Mouse (Mus musculus): ENCODE measurements around the gene Pcdh15. TPM values are rescaled to one million over a fixed set of nuclear protein-coding genes. Genes with fewer than 3 reads are reported as not detected.
A peak's percentile ranks its signal among the peaks of the same experiment; 100 is the strongest.

The Pcdh15 gene
- polyA plus RNA-seq, 1 experiment = not detected

DNA sequence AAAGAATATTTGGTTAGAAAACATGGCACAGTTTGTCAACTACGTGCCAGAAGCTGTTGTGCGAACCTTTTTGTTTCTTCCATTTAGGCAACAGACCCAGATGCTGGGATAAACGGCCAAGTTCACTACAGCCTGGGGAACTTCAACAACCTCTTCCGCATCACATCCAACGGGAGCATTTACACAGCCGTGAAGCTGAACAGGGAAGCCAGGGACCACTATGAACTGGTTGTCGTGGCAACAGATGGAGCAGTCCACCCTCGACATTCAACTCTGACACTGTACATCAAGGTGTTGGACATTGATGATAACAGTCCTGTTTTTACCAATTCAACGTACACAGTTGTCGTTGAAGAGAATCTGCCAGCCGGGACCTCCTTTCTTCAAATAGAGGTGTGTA, 1350.9 kb downstream of the Pcdh15 start:
- Histone ChIP-seq H3K4me1 (ENCODE audit: control insufficient read depth, insufficient read depth, low read length) (no peaks in the 10 kb centered on the region), H3K36me3 (ENCODE audit: control insufficient read depth, insufficient read depth, low read length, poor library complexity, severe bottlenecking) (no peaks in the 10 kb centered on the region), H3K27me3 (ENCODE audit: control insufficient read depth, insufficient read depth, low read length, poor library complexity, severe bottlenecking) (no peaks in the 10 kb centered on the region), H3K27ac (ENCODE audit: insufficient read depth, low read length) (no peak overlapping the region), H3K4me3 (ENCODE audit: low read depth, low read length) (no peak overlapping the region), H3K9me3 (replicated peaks; ENCODE audit: control insufficient read depth, insufficient read depth, low read length, poor library complexity, severe bottlenecking) (no peaks in the 10 kb centered on the region), H3K9ac (ENCODE audit: low read depth, poor library complexity, severe bottlenecking) (no peak overlapping the region)
- no peak for TF ChIP-seq POLR2A (IDR thresholded peaks at IDR 0.05; ENCODE audit: insufficient read depth, low read length)
- TF ChIP-seq CTCF (IDR thresholded peaks at IDR 0.05; ENCODE audit: low read depth, low read length) = no peak
- no peak for TF ChIP-seq EP300 (IDR thresholded peaks at IDR 0.05; ENCODE audit: insufficient read depth, low read depth, low read length)

DNA sequence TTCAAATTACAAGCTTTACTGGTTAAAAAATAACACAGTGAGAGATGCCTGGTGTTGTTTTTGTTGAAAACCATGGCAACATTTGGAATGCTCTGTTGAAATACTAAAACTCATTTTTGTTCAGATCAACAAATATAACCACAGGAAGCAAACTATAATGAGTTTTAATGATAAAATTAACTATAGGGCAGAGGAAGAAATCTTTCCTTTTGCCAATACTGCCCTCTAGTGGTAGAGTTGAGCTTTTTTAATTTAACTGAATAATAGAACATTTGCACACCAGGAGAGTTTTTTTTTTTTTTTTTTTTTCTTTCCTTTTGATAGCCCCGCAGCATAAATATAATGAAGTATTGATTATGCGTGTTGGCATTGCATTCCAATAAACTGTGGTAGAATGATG, 1364.8 kb downstream of the Pcdh15 start:
- no peaks in the 10 kb centered on the region for H3K4me1 ChIP-seq (ENCODE audit: control insufficient read depth, insufficient read depth, low read length)
- H3K36me3 ChIP-seq (ENCODE audit: control insufficient read depth, insufficient read depth, low read length, poor library complexity, severe bottlenecking) = no peaks in the 10 kb centered on the region
- H3K27me3 ChIP-seq (ENCODE audit: control insufficient read depth, insufficient read depth, low read length, poor library complexity, severe bottlenecking) = no peaks in the 10 kb centered on the region
- TF ChIP-seq EP300 (IDR thresholded peaks at IDR 0.05; ENCODE audit: insufficient read depth, low read depth, low read length) (no peak), CTCF (IDR thresholded peaks at IDR 0.05; ENCODE audit: low read depth, low read length) (no peak)
- H3K27ac ChIP-seq (ENCODE audit: insufficient read depth, low read length) = no peak overlapping the region
- H3K9me3 ChIP-seq (replicated peaks; ENCODE audit: control insufficient read depth, insufficient read depth, low read length, poor library complexity, severe bottlenecking) = no peaks in the 10 kb centered on the region
- no peak overlapping the region for H3K4me3 ChIP-seq (ENCODE audit: low read depth, low read length)
- no peak overlapping the region for H3K9ac ChIP-seq (ENCODE audit: low read depth, poor library complexity, severe bottlenecking)

DNA sequence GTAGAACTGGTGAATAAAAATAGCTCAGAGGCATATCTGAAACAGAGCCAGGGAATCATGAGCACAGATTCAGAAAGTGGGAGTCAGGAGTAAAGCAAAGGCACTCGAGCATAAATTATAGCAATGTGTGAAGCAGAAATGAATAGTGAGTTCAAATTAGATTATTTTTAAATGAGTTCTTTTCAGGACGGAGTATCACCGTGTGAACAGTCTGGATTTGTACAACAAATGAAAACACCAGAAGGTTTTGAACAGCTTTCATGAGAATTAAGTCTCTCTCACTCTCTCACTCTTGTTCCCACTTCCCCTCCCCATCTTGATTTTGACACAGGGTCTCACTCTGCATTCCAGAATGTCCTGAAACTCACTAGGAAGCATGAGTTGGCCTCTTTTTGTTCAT, 1381.6 kb downstream of the Pcdh15 start:
- Histone ChIP-seq H3K27ac (ENCODE audit: insufficient read depth, low read length) (no peak overlapping the region), H3K36me3 (ENCODE audit: control insufficient read depth, insufficient read depth, low read length, poor library complexity, severe bottlenecking) (no peaks in the 10 kb centered on the region), H3K4me3 (ENCODE audit: low read depth, low read length) (no peak overlapping the region), H3K9ac (ENCODE audit: low read depth, poor library complexity, severe bottlenecking) (no peak overlapping the region), H3K27me3 (ENCODE audit: control insufficient read depth, insufficient read depth, low read length, poor library complexity, severe bottlenecking) (no peaks in the 10 kb centered on the region), H3K4me1 (ENCODE audit: control insufficient read depth, insufficient read depth, low read length) (no peaks in the 10 kb centered on the region), H3K9me3 (replicated peaks; ENCODE audit: control insufficient read depth, insufficient read depth, low read length, poor library complexity, severe bottlenecking) (no peaks in the 10 kb centered on the region)
- TF ChIP-seq CTCF (IDR thresholded peaks at IDR 0.05; ENCODE audit: low read depth, low read length) (no peak), POLR2A (IDR thresholded peaks at IDR 0.05; ENCODE audit: insufficient read depth, low read length) (no peak), EP300 (IDR thresholded peaks at IDR 0.05; ENCODE audit: insufficient read depth, low read depth, low read length) (no peak)

DNA sequence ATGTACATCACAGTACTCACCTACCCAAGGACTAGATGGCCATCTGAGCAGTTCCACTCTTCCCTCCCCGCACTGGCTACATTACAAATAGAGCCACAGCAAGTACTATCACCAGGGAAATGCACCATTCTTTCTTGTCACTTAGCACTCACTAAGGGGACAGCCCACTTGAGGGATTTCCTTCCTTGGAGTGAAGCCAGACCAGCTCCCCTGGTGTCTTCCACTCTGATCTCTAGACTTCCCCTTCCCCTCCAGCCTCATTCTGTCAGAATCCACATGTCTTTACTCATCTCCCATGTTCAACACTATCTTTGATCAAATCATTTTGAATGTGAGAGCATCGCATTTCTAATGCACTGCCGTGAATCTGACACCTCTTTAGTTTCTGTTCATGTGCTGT, 1413.2 kb downstream of the Pcdh15 start:
- no peak overlapping the region for H3K4me3 ChIP-seq (ENCODE audit: low read depth, low read length)
- TF ChIP-seq POLR2A (IDR thresholded peaks at IDR 0.05; ENCODE audit: insufficient read depth, low read length) (no peak), CTCF (IDR thresholded peaks at IDR 0.05; ENCODE audit: low read depth, low read length) (no peak), EP300 (IDR thresholded peaks at IDR 0.05; ENCODE audit: insufficient read depth, low read depth, low read length) (no peak)
- no peaks in the 10 kb centered on the region for H3K4me1 ChIP-seq (ENCODE audit: control insufficient read depth, insufficient read depth, low read length)
- H3K27ac ChIP-seq (ENCODE audit: insufficient read depth, low read length) = no peak overlapping the region
- no peak overlapping the region for H3K9ac ChIP-seq (ENCODE audit: low read depth, poor library complexity, severe bottlenecking)
- H3K27me3 ChIP-seq (ENCODE audit: control insufficient read depth, insufficient read depth, low read length, poor library complexity, severe bottlenecking) = no peaks in the 10 kb centered on the region
- no peaks in the 10 kb centered on the region; the same call in 1 of the 2 replicates for H3K9me3 ChIP-seq (replicated peaks; ENCODE audit: control insufficient read depth, insufficient read depth, low read length, poor library complexity, severe bottlenecking)
- H3K36me3 ChIP-seq (ENCODE audit: control insufficient read depth, insufficient read depth, low read length, poor library complexity, severe bottlenecking) = no peaks in the 10 kb centered on the region

DNA sequence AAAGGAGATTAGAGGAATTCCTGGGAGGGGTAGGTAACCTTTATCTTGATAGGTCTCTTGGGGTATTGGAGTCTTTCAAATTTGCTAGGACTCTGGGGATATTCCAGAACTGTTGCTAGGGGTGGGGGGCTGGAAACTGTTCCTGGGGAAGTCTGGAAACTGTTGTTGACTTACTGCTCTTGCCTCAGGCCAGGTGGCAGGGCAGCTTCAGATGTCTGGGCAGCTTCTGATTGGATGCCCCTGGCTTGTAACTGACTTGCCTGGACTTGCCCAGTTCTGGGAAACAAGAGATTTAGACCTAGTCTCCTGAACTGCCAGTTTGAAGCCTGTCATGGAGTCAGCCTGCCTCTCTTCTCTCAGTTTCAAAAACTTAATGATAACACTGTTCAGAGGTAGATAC, 1414.6 kb downstream of the Pcdh15 start:
- Histone ChIP-seq H3K27ac (ENCODE audit: insufficient read depth, low read length) (peak overlapping the region; percentile 4), H3K9me3 (replicated peaks; ENCODE audit: control insufficient read depth, insufficient read depth, low read length, poor library complexity, severe bottlenecking) (no peaks in the 10 kb centered on the region; the same call in 1 of the 2 replicates)

DNA sequence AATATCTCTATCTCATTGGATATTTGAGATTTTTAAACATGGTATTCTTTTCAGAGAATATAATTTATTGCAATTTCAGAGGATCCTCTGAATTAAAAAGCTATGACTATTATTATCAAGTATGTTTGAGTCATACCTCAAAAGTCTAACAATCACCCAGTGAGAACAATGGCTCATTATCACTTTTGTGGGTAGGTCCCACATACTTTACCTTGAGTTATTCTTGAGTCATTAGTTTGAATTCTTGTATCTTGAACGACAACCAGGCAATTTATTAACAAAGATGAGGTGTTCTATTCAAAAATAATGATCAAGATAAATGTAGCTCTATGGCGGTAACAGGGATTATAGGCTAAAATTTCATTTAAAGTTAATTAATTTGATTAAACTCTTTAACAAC, 1439.2 kb downstream of the Pcdh15 start:
- no peaks in the 10 kb centered on the region for H3K9me3 ChIP-seq (replicated peaks; ENCODE audit: control insufficient read depth, insufficient read depth, low read length, poor library complexity, severe bottlenecking)
- no peak overlapping the region for H3K27ac ChIP-seq (ENCODE audit: insufficient read depth, low read length)
- TF ChIP-seq EP300 (IDR thresholded peaks at IDR 0.05; ENCODE audit: insufficient read depth, low read depth, low read length) (no peak), CTCF (IDR thresholded peaks at IDR 0.05; ENCODE audit: low read depth, low read length) (no peak), POLR2A (IDR thresholded peaks at IDR 0.05; ENCODE audit: insufficient read depth, low read length) (no peak)
- H3K9ac ChIP-seq (ENCODE audit: low read depth, poor library complexity, severe bottlenecking) = no peak overlapping the region
- H3K4me3 ChIP-seq (ENCODE audit: low read depth, low read length) = no peak overlapping the region
- no peaks in the 10 kb centered on the region for H3K4me1 ChIP-seq (ENCODE audit: control insufficient read depth, insufficient read depth, low read length)
- no peaks in the 10 kb centered on the region for H3K36me3 ChIP-seq (ENCODE audit: control insufficient read depth, insufficient read depth, low read length, poor library complexity, severe bottlenecking)
- no peaks in the 10 kb centered on the region for H3K27me3 ChIP-seq (ENCODE audit: control insufficient read depth, insufficient read depth, low read length, poor library complexity, severe bottlenecking)

More for the DNA sequence above, 1414.6 kb downstream of the Pcdh15 start:
- TF ChIP-seq CTCF (IDR thresholded peaks at IDR 0.05; ENCODE audit: low read depth, low read length) (no peak), POLR2A (IDR thresholded peaks at IDR 0.05; ENCODE audit: insufficient read depth, low read length) (no peak), EP300 (IDR thresholded peaks at IDR 0.05; ENCODE audit: insufficient read depth, low read depth, low read length) (peak; percentile 72)
- Histone ChIP-seq H3K4me3 (ENCODE audit: low read depth, low read length) (no peak overlapping the region), H3K9ac (ENCODE audit: low read depth, poor library complexity, severe bottlenecking) (no peak overlapping the region), H3K27me3 (ENCODE audit: control insufficient read depth, insufficient read depth, low read length, poor library complexity, severe bottlenecking) (no peaks in the 10 kb centered on the region), H3K36me3 (ENCODE audit: control insufficient read depth, insufficient read depth, low read length, poor library complexity, severe bottlenecking) (no peaks in the 10 kb centered on the region), H3K4me1 (ENCODE audit: control insufficient read depth, insufficient read depth, low read length) (no peaks in the 10 kb centered on the region)

All from ES-Bruce4 (cell line).